Mouse (Mus musculus): ENCODE measurements around the gene Prkd3. TPM values are rescaled to one million over a fixed set of nuclear protein-coding genes. Genes with fewer than 3 reads are reported as not detected.

Gene Prkd3
- 17.3 TPM for polyA plus RNA-seq (2014; fragmentation: Illumina TruSeq; extraction: RNeasy Lipid Tissue Mini Kit (QIAGEN cat#74804); ENCODE audit: low replicate concordance)

DNA sequence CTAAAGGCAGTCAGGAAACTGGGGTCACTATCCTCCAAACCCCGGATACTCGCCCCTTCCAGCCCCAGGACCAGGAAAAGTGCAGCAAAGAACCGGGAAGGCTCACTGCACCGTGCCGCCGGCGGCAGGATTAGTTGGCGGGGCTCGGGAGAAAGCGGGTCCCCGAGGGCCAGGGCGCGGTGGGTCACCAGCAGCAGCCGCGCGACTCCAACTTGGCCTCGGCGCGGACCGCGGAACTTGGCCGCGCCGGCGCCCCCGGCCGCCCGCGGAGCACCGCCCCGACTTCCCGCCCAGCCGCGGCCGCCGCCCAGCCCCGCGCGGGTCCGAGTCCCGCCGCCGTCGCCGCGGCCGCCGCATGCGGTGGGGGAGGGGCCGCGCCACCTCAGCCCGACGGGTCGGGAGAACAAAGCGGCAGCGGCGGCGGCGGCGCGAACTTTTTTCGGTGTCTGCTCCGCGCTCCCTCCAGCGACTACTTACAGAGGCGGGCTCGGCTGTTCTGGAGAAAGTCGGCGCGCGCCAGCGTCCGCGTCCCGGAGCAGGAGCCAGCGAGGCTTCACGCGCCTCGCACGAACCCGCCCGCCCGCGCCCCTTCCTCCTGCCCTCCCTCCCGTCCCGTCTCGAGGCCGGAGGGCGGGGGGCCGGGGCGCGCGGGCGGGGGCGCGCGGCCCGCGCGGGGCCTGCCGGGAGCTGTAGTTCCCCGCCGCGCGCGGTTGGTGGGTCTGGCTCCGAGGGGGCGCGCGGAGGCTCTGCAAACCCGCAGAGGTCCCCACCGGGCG lies at the start of gene Prkd3:
Gene Prkd3 (minus strand): TSS at position 609 of the 776 bp plus-strand sequence.

DNA sequence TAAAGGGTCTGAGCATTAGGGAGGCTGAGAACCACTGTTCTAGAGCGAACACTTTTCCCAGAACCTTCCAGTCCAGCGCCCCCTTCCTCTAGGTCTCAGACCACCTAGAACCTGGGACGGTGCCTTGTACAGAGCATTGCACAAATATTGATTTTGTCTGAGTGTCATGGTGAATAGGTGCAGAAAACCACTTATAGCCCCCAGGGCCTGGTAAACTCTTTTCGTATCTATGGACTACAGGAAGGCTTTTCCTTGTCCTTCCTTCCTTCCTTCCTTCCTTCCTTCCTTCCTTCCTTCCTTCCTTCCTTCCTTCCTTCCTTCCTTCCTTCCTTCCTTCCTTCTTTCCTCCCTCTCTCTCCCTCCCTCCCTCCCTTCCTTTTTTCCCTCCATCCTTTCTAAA lies 31.0 kb upstream of the Prkd3 start, which contains the start of gene Qpct:
Gene Qpct (plus strand): TSS at position 301 of the 400 bp plus-strand sequence.

DNA sequence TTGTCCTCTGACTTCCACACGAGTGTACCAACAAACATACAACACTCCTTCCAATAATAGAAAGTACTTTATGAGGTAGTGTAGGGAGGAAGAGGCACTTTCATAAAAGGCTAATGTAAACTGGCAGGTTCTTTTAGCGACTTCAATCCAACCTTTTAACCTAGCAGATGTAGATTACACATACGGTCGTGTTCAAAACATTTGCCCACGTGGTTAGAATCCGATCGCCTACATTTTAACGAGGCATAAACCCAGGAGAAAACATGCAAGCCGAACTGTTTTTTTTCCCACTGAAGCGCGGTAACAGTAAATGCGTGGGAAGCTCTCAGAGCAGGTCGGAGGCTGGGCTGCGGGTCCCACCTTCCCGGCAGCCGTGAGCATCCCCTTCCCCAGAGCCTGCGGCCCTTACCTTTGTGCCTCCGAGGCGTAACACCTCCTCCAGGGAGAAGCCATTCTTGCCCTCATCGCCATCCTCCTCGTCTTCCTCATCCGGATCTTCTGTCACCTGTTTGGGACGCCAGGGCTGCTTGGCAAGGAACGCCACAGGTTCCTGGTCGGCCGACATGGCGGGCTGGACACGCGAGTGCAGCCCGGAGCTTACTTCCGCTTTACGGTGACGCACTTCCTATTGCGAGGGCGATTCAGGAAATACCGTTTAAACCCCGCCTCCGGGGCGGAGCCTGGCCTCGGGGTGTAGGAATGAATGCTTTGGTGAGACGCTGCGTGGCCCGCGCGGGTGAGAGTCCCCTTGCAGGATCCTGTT lies 84.0 kb downstream of the Prkd3 start, which contains the start of the genes Cebpz and Ndufaf7:
Gene Cebpz (minus strand): TSS at position 601 of the 763 bp plus-strand sequence.
Gene Ndufaf7 (plus strand): TSS at position 671 of the 763 bp plus-strand sequence.

DNA sequence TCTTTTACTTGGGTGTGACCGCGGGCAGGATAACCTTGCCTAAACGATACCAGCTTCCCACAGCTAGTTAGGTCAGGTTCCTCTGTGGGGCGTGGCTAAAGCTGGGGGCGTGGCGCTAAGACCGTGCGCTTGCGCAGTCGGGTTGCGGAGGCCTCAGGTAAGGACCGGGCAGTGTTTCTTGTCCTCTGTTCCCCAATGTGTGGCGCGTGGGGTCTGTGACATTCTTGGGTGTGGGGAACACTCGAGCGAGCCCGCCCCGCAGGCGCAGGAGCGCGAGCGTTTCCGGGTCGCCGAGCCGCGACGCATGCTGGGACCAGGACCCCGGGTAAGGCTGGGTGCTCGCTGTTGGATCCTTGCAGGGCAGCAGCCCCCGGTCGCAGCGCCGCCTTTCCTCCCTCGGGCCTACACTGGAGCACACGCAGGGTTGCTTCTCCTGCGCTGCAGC lies 104.2 kb downstream of the Prkd3 start, which contains the start of gene Cebpzos:
Gene Cebpzos (plus strand): TSS at position 132 of the 445 bp plus-strand sequence.

DNA sequence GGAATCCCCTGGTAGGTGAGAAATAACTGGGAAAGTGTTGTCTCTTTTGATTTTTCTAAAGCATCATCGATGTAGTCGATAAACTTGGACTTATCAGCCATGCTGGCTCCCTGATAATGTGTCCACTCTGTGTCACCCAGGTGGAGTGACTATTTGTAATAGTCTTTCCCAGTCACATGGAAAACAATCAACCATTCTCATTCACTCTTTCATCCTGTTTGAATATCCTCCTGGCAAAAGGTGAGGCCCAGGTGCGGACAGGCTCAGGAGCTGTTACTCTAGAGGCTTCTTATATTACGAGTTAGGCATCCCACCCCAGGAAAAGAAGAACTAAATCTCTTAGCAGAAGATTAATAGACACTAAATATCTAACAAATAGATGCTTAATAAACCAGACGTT lies 113.7 kb downstream of the Prkd3 start, which contains the start of gene Sult6b1:
Gene Sult6b1 (minus strand): TSS at position 101 of the 400 bp plus-strand sequence.

Other genes starting within 250 kb of the Prkd3 start
- gene Heatr5b, start 185.5 kb downstream of the Prkd3 start, polyA plus RNA-seq (2014; fragmentation: Illumina TruSeq; extraction: RNeasy Lipid Tissue Mini Kit (QIAGEN cat#74804); ENCODE audit: low replicate concordance): 5.7 TPM
- 24.1 TPM for gene Gpatch11, start 185.2 kb downstream of the Prkd3 start, polyA plus RNA-seq (2014; fragmentation: Illumina TruSeq; extraction: RNeasy Lipid Tissue Mini Kit (QIAGEN cat#74804); ENCODE audit: low replicate concordance)
- 85.2 TPM for gene Eif2ak2, start 138.2 kb downstream of the Prkd3 start, polyA plus RNA-seq (2014; fragmentation: Illumina TruSeq; extraction: RNeasy Lipid Tissue Mini Kit (QIAGEN cat#74804); ENCODE audit: low replicate concordance)
- gene Sult6b1, start 113.8 kb downstream of the Prkd3 start, polyA plus RNA-seq (2014; fragmentation: Illumina TruSeq; extraction: RNeasy Lipid Tissue Mini Kit (QIAGEN cat#74804); ENCODE audit: low replicate concordance): not detected
- 69.9 TPM for gene Cebpzos, start 104.3 kb downstream of the Prkd3 start, polyA plus RNA-seq (2014; fragmentation: Illumina TruSeq; extraction: RNeasy Lipid Tissue Mini Kit (QIAGEN cat#74804); ENCODE audit: low replicate concordance)
- 36.2 TPM for gene Cebpz, start 83.8 kb downstream of the Prkd3 start, polyA plus RNA-seq (2014; fragmentation: Illumina TruSeq; extraction: RNeasy Lipid Tissue Mini Kit (QIAGEN cat#74804); ENCODE audit: low replicate concordance)
- gene Ndufaf7, start 83.7 kb downstream of the Prkd3 start, polyA plus RNA-seq (2014; fragmentation: Illumina TruSeq; extraction: RNeasy Lipid Tissue Mini Kit (QIAGEN cat#74804); ENCODE audit: low replicate concordance): 21.1 TPM
- gene Qpct, start 31.1 kb upstream of the Prkd3 start, polyA plus RNA-seq (2014; fragmentation: Illumina TruSeq; extraction: RNeasy Lipid Tissue Mini Kit (QIAGEN cat#74804); ENCODE audit: low replicate concordance): 22.5 TPM